Mouse (Mus musculus): Measurements from ENCODE around the gene Tmem222. TPM values are rescaled to one million over a fixed set of nuclear protein-coding genes. Genes with fewer than 3 reads are reported as not detected.

Tmem222 gene
- polyA plus RNA-seq, 1 experiment from 2014 or later, result 115 TPM

DNA sequence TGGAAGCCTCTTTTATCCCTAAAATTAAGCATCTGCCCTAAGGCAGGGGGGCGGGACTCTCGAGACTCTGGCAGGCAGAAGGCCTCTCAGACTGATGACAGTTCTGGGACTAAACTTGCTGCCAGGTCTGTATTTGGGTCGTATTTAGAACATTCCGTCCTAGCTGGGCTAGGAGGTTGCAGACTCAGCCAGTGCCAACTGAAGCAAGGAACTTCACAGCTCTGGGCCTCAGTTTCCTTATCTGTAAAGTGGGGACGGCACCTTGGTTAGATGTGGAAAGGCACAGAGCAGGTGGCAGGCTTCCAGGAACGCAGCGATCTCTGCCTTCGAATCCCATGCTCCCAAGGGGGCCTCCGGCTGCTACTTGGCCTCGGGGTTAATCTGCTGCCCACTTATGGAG, 51.5 kb downstream of the Tmem222 start:
- H3K9ac ChIP-seq (replicated peaks; ENCODE audit: low read length), result no peak overlapping the region
- ATAC-seq (ENCODE audit: low FRiP score, low TSS enrichment), result no peak
- no peaks in the 10 kb centered on the region for H3K36me3 ChIP-seq (ENCODE audit: control insufficient read depth, insufficient read depth, low read length)
- H3K27me3 ChIP-seq (ENCODE audit: control insufficient read depth, insufficient read depth, low read length), result 0 out of 2 replicates have a peak, but pooled peaks cover 5% of the 10 kb centered on the region
- no peak overlapping the region for H3K27ac ChIP-seq (replicated peaks; ENCODE audit: low read depth, low read length)
- no peaks in the 10 kb centered on the region for H3K9me3 ChIP-seq (ENCODE audit: control insufficient read depth, low read length)
- H3K4me1 ChIP-seq (ENCODE audit: control insufficient read depth, insufficient read depth, low read length), result no peaks in the 10 kb centered on the region
- H3K4me3 ChIP-seq (replicated peaks; ENCODE audit: low read depth, low read length), result no peak overlapping the region
- 65% methylated on average over 10 of the region's 10 CpGs for WGBS
- H3K4me2 ChIP-seq (ENCODE audit: low read length), result no peak overlapping the region
- DNase-seq, result no peak

DNA sequence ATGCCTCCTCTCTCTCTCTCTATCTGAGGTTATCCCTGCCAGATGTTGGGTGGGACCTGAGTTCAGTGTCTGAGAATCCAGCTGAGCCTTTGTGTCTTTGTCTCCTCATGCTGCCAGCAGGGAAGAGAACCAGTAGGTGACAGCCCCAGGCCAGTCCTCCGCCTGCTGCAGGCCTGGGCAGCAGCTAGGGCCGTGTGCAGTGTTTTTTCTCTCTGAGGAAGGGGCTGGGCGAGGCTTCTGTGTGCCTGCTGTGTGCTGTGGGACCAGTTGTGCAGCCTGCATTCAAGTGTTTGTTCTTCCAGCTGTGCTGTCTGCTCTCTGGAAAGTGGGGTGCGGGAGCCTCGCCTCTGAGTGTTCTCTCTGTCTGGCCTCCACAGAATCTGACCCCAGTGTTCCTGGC, 53.7 kb downstream of the Tmem222 start:
- peaks cover 4% of the 10 kb centered on the region; the same call in 1 of the 2 replicates for H3K4me1 ChIP-seq (ENCODE audit: control insufficient read depth, insufficient read depth, low read length)
- DNase-seq (no peak), ATAC-seq (ENCODE audit: low FRiP score, low TSS enrichment) (no peak)
- 50% methylated on average over 5 of the region's 5 CpGs for WGBS
- H3K36me3 ChIP-seq (ENCODE audit: control insufficient read depth, insufficient read depth, low read length), result no peaks in the 10 kb centered on the region
- peaks cover 8% of the 10 kb centered on the region; the same call in 1 of the 2 replicates for H3K27me3 ChIP-seq (ENCODE audit: control insufficient read depth, insufficient read depth, low read length)
- H3K4me2 ChIP-seq (ENCODE audit: low read length), result no peak overlapping the region
- no peak overlapping the region for H3K4me3 ChIP-seq (replicated peaks; ENCODE audit: low read depth, low read length)
- no peaks in the 10 kb centered on the region for H3K9me3 ChIP-seq (ENCODE audit: control insufficient read depth, low read length)
- no peak overlapping the region for H3K27ac ChIP-seq (replicated peaks; ENCODE audit: low read depth, low read length)
- no peak overlapping the region; the same call in 1 of the 2 replicates for H3K9ac ChIP-seq (replicated peaks; ENCODE audit: low read length)

DNA sequence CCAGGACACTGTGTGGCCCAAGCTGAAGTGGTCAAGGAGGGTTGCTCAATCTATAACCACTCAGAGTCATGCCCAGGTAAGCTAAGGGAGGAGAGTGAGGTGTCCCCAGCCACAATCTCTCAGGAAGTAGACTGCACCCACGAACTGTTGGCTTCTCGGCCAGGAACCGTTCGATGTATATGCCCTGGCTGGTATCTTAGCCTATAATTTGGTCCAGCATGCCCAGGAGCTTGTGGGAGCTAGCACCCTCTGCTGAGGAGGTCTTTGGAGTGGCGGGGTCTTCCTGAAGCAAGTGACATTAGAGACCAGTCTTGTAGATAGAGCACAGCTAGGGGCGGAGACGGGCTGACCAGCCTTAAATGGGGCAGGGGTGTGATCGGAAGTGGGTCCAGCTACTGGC, 55.9 kb downstream of the Tmem222 start:
- no peak for ATAC-seq (ENCODE audit: low FRiP score, low TSS enrichment)
- no peaks in the 10 kb centered on the region for H3K36me3 ChIP-seq (ENCODE audit: control insufficient read depth, insufficient read depth, low read length)
- peaks cover 8% of the 10 kb centered on the region; the same call in 1 of the 2 replicates for H3K27me3 ChIP-seq (ENCODE audit: control insufficient read depth, insufficient read depth, low read length)
- peaks cover 4% of the 10 kb centered on the region; the same call in 1 of the 2 replicates for H3K4me1 ChIP-seq (ENCODE audit: control insufficient read depth, insufficient read depth, low read length)
- H3K4me2 ChIP-seq (ENCODE audit: low read length), result no peak overlapping the region
- no peak for DNase-seq
- no peak overlapping the region for H3K9ac ChIP-seq (replicated peaks; ENCODE audit: low read length)
- H3K9me3 ChIP-seq (ENCODE audit: control insufficient read depth, low read length), result no peaks in the 10 kb centered on the region
- H3K27ac ChIP-seq (replicated peaks; ENCODE audit: low read depth, low read length), result no peak overlapping the region
- 86% methylated on average over 8 of the region's 8 CpGs for WGBS
- H3K4me3 ChIP-seq (replicated peaks; ENCODE audit: low read depth, low read length), result no peak overlapping the region

DNA sequence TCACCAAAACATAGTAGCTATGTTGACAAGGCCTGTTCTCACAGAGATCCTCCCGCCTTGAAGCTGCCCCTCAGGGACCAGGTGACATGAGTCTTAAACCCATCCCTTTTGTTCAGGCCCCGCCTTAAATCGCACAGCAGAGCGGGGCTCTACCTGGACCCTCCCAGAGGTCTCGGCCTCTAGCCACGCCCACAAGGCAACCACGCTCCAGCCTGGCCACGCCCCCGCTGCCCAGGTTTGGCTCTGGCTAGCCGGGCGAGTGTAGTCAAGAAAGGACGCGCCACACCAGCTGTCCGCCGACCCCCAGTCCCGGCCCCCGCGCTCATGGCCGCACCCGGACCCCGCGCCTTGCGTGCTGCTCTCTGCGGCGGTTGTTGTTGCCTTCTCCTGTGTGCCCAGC, 56.9 kb downstream of the Tmem222 start:
- H3K4me3 ChIP-seq (replicated peaks; ENCODE audit: low read depth, low read length), result peak overlapping the region; percentile 25; the same call in 1 of the 2 replicates
- ATAC-seq (ENCODE audit: low FRiP score, low TSS enrichment), result no peak
- peaks cover 8% of the 10 kb centered on the region; the same call in 1 of the 2 replicates for H3K27me3 ChIP-seq (ENCODE audit: control insufficient read depth, insufficient read depth, low read length)
- peak overlapping the region; percentile 55 for H3K4me2 ChIP-seq (ENCODE audit: low read length)
- no peak overlapping the region for H3K27ac ChIP-seq (replicated peaks; ENCODE audit: low read depth, low read length)
- H3K36me3 ChIP-seq (ENCODE audit: control insufficient read depth, insufficient read depth, low read length), result no peaks in the 10 kb centered on the region
- peak overlapping the region; percentile 42; the same call in 1 of the 2 replicates for H3K9ac ChIP-seq (replicated peaks; ENCODE audit: low read length)
- WGBS, result 2% methylated on average over 25 of the region's 25 CpGs
- peaks cover 4% of the 10 kb centered on the region; the same call in 1 of the 2 replicates for H3K4me1 ChIP-seq (ENCODE audit: control insufficient read depth, insufficient read depth, low read length)
- no peak for DNase-seq
- H3K9me3 ChIP-seq (ENCODE audit: control insufficient read depth, low read length), result no peaks in the 10 kb centered on the region

DNA sequence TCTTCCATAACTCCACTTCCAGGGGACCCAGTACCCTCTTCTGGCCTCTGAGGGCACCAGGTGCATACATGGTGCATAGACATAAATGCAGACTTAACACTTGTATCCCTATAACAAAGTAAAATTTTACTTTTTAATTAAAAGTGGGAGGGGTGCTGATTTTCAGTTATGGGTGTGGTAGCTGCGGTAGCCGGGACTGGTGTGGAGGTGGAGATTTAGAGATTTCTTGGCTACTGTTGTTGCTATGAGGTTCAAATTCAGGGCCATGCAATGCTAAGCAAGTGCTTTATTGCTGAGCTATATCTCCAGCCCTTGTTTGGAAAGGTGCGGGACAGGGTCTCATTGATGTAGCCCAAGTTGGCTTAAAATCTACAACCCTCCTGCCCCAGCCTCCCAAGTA, 58.8 kb downstream of the Tmem222 start:
- DNase-seq, result no peak
- Histone ChIP-seq H3K9ac (replicated peaks; ENCODE audit: low read length) (no peak overlapping the region), H3K4me2 (ENCODE audit: low read length) (no peak overlapping the region), H3K9me3 (ENCODE audit: control insufficient read depth, low read length) (no peaks in the 10 kb centered on the region), H3K36me3 (ENCODE audit: control insufficient read depth, insufficient read depth, low read length) (no peaks in the 10 kb centered on the region), H3K27ac (replicated peaks; ENCODE audit: low read depth, low read length) (no peak overlapping the region), H3K27me3 (ENCODE audit: control insufficient read depth, insufficient read depth, low read length) (peaks cover 15% of the 10 kb centered on the region), H3K4me3 (replicated peaks; ENCODE audit: low read depth, low read length) (no peak overlapping the region), H3K4me1 (ENCODE audit: control insufficient read depth, insufficient read depth, low read length) (peaks cover 8% of the 10 kb centered on the region; the same call in 1 of the 2 replicates)
- ATAC-seq (ENCODE audit: low FRiP score, low TSS enrichment), result no peak
- 87% methylated on average over 3 of the region's 3 CpGs for WGBS

DNA sequence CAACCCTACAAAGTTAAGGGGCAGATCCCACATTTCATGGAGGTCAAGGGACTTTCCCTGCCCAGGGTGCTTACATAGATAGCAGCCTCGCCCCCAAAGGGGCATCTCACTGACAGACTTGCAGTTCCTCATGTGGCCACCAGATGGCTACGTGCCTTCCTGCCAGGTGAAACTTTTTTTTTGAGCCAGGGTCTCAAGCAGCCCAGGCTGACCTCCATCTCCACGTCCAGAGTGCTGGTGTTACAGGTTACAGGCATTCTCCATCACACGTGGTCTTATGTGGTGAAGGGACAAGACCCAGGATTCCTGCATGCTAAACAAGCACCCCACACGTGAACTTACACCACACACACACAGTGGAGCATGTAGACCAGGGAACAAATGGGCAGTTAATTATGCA, 60.0 kb downstream of the Tmem222 start:
- 2% methylated on average over 5 of the region's 5 CpGs for WGBS
- no peak overlapping the region for H3K4me2 ChIP-seq (ENCODE audit: low read length)
- ATAC-seq (ENCODE audit: low FRiP score, low TSS enrichment), result no peak
- peaks cover 22% of the 10 kb centered on the region for H3K27me3 ChIP-seq (ENCODE audit: control insufficient read depth, insufficient read depth, low read length)
- no peak overlapping the region for H3K27ac ChIP-seq (replicated peaks; ENCODE audit: low read depth, low read length)
- no peak overlapping the region for H3K9ac ChIP-seq (replicated peaks; ENCODE audit: low read length)
- no peak overlapping the region for H3K4me3 ChIP-seq (replicated peaks; ENCODE audit: low read depth, low read length)
- peaks cover 19% of the 10 kb centered on the region for H3K4me1 ChIP-seq (ENCODE audit: control insufficient read depth, insufficient read depth, low read length)
- H3K36me3 ChIP-seq (ENCODE audit: control insufficient read depth, insufficient read depth, low read length), result no peaks in the 10 kb centered on the region
- DNase-seq, result peak; percentile 87
- no peaks in the 10 kb centered on the region for H3K9me3 ChIP-seq (ENCODE audit: control insufficient read depth, low read length)

Other genes with a start within 250 kb of the Tmem222 start
- 19.6 and 23.1 TPM in 2 replicates for gene Wasf2, start 147.3 kb downstream of the Tmem222 start, polyA plus RNA-seq (2014; fragmentation: Nextera tagmentation; extraction: Ambion mirVana)
- 0.95 and 2.9 TPM in 2 replicates for gene Cd164l2, start 65.7 kb downstream of the Tmem222 start, polyA plus RNA-seq (2014; fragmentation: Nextera tagmentation; extraction: Ambion mirVana)
- gene Gpr3, start 65.3 kb downstream of the Tmem222 start, polyA plus RNA-seq (2014; fragmentation: Nextera tagmentation; extraction: Ambion mirVana), result 1.3 and 2.4 TPM in 2 replicates
- 0.92 and 1.9 TPM in 2 replicates for gene Map3k6, start 37.0 kb downstream of the Tmem222 start, polyA plus RNA-seq (2014; fragmentation: Nextera tagmentation; extraction: Ambion mirVana)
- gene Sytl1, start 14.7 kb downstream of the Tmem222 start, polyA plus RNA-seq (2014; fragmentation: Nextera tagmentation; extraction: Ambion mirVana), result 0.25 and 0.31 TPM in 2 replicates
- gene Wdtc1, start 75.7 kb upstream of the Tmem222 start, polyA plus RNA-seq (2014; fragmentation: Nextera tagmentation; extraction: Ambion mirVana), result 21.3 and 24.9 TPM in 2 replicates
- gene Slc9a1, start 91.9 kb upstream of the Tmem222 start, polyA plus RNA-seq (2014; fragmentation: Nextera tagmentation; extraction: Ambion mirVana), result 8.2 and 8.3 TPM in 2 replicates
- gene Tent5b, start 202.3 kb upstream of the Tmem222 start, polyA plus RNA-seq (2014; fragmentation: Nextera tagmentation; extraction: Ambion mirVana), result 0.09 and 0.15 TPM in 2 replicates
- gene Trnp1, start 220.8 kb upstream of the Tmem222 start, polyA plus RNA-seq (2014; fragmentation: Nextera tagmentation; extraction: Ambion mirVana), result 5.5 and 7.8 TPM in 2 replicates
- 0.19 and 0.37 TPM in 2 replicates for gene Kdf1, start 241.2 kb upstream of the Tmem222 start, polyA plus RNA-seq (2014; fragmentation: Nextera tagmentation; extraction: Ambion mirVana)

Data from midbrain, embryonic 14.5 days (tissue).